Mouse (Mus musculus): ENCODE data around the gene Gmfb.

DNA sequence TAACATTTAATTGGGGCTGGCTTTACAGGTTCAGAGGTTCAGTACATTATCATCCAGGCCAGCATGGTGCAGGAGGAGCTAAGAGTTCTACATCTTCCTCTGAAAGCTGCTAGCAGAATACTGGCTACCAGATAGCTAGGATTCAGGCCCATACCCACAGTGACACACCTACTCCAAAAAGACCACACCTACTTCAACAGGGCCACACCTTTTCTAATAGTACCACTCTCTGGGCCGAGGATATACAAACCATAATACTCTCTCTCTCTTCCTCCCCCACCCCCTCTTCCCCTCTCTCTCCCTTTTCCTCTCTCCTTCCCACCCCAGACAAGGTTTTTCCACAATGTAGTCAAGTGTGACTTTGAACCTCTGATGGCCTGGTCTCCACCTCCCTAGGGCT, 5.4 kb upstream of the Gmfb start:
- TF ChIP-seq CTCF (conservative IDR thresholded peaks at IDR 0.05; ENCODE audit: low read length) (no peak), NANOG (IDR thresholded peaks at IDR 0.05; ENCODE audit: borderline replicate concordance, low read length) (no peak), POU5F1 (IDR thresholded peaks at IDR 0.05; ENCODE audit: borderline replicate concordance, low read length) (no peak)
